Mouse (Mus musculus): Measurements from ENCODE around the gene Scfd2. TPM values are rescaled to one million over a fixed set of nuclear protein-coding genes. Genes with fewer than 3 reads are reported as not detected.
A peak's percentile ranks its signal among the peaks of the same experiment; 100 is the strongest.

Scfd2 gene
- polyA plus RNA-seq, 1 experiment = 10.5 TPM

- Histone ChIP-seq H3K4me1 (ENCODE audit: control insufficient read depth, insufficient read depth, low read length) (no peaks in the 10 kb centered on the region), H3K4me3 (ENCODE audit: insufficient read depth, low read length) (no peak overlapping the region), H3K27ac (ENCODE audit: insufficient read depth, low read depth, low read length) (no peak overlapping the region)
- TF ChIP-seq CTCF (IDR thresholded peaks at IDR 0.05; ENCODE audit: low read depth, low read length) (no peak), POLR2A (IDR thresholded peaks at IDR 0.05; ENCODE audit: borderline replicate concordance, low read depth, low read length) (no peak)
These were observed 253.1 kb downstream of the Scfd2 start for GRCm38 (mm10) chr5:74278428-74278827.

- Histone ChIP-seq H3K4me1 (ENCODE audit: control insufficient read depth, insufficient read depth, low read length) (no peaks in the 10 kb centered on the region), H3K4me3 (ENCODE audit: insufficient read depth, low read length) (no peak overlapping the region), H3K27ac (ENCODE audit: insufficient read depth, low read depth, low read length) (no peak overlapping the region)
- TF ChIP-seq POLR2A (IDR thresholded peaks at IDR 0.05; ENCODE audit: borderline replicate concordance, low read depth, low read length) (no peak), CTCF (IDR thresholded peaks at IDR 0.05; ENCODE audit: low read depth, low read length) (peak; percentile 88)
These were observed 253.8 kb downstream of the Scfd2 start for GRCm38 (mm10) chr5:74277712-74278111.

GRCm38 (mm10) chr5:74277216-74277615 lies 254.3 kb downstream of the Scfd2 start:
- Histone ChIP-seq H3K4me3 (ENCODE audit: insufficient read depth, low read length) (no peak overlapping the region), H3K27ac (ENCODE audit: insufficient read depth, low read depth, low read length) (no peak overlapping the region), H3K4me1 (ENCODE audit: control insufficient read depth, insufficient read depth, low read length) (no peaks in the 10 kb centered on the region)
- TF ChIP-seq POLR2A (IDR thresholded peaks at IDR 0.05; ENCODE audit: borderline replicate concordance, low read depth, low read length) = no peak
- TF ChIP-seq CTCF (IDR thresholded peaks at IDR 0.05; ENCODE audit: low read depth, low read length) = no peak

DNA sequence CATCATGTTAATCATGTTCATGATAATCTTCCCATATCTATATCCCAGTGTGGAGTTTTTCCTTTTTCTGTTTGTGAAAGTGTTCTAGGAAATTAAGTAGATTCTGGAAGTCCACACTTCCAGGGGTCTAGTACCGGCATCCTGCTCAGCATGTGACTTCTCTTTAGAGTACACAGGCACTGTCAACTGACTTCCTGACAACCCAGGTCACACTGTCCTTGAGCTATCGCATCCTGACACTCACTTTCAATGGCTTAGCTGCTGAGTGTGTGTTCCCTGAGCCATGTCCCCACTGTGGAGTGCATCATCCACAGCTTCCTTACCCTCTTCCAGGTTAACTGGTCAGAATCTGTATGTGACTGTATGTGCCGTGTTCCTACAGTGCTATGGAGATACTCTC lies 258.2 kb downstream of the Scfd2 start:
- no peak overlapping the region for H3K4me3 ChIP-seq (ENCODE audit: insufficient read depth, low read length)
- H3K4me1 ChIP-seq (ENCODE audit: control insufficient read depth, insufficient read depth, low read length) = no peaks in the 10 kb centered on the region
- H3K27ac ChIP-seq (ENCODE audit: insufficient read depth, low read depth, low read length) = no peak overlapping the region
- TF ChIP-seq POLR2A (IDR thresholded peaks at IDR 0.05; ENCODE audit: borderline replicate concordance, low read depth, low read length) = no peak

DNA sequence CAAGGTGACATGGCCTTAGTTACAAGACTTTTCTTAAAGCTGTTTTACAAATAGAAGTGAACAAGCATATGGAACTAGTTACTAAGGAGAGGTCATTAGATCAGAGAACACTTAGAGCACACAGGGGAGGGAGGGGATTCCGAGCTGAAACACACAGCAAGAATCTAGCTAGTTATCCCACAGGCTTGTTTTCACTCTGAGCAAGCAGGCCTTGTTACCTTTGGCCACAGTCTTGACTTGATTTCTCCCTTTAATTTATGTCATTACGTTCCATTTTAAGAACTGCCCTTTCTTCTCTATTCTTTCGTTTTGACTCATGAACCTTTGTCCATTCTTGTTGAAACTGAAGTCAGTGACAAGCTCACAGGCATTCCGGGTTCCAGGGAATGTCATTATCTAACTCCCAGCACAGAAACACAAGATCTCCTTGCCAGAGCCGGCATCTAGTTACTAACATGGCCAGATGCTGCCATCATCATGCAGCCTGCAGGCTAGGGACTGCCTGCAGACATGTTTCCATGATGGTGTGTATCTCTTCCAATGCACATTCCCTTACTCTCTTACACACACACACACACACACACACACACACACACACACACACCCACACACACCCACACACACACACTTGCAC lies 263.7 kb downstream of the Scfd2 start:
- H3K4me1 ChIP-seq (ENCODE audit: control insufficient read depth, insufficient read depth, low read length) = no peaks in the 10 kb centered on the region; the same call in none of the 2 replicates
- TF ChIP-seq POLR2A (IDR thresholded peaks at IDR 0.05; ENCODE audit: borderline replicate concordance, low read depth, low read length) (no peak), CTCF (IDR thresholded peaks at IDR 0.05; ENCODE audit: low read depth, low read length) (no peak)
- H3K27ac ChIP-seq (ENCODE audit: insufficient read depth, low read depth, low read length) = no peak overlapping the region
- H3K4me3 ChIP-seq (ENCODE audit: insufficient read depth, low read length) = no peak overlapping the region

GRCm38 (mm10) chr5:74267196-74267595 lies 264.4 kb downstream of the Scfd2 start:
- no peak for TF ChIP-seq CTCF (IDR thresholded peaks at IDR 0.05; ENCODE audit: low read depth, low read length)
- no peak for TF ChIP-seq POLR2A (IDR thresholded peaks at IDR 0.05; ENCODE audit: borderline replicate concordance, low read depth, low read length)
- Histone ChIP-seq H3K27ac (ENCODE audit: insufficient read depth, low read depth, low read length) (no peak overlapping the region), H3K4me1 (ENCODE audit: control insufficient read depth, insufficient read depth, low read length) (peaks cover 3% of the 10 kb centered on the region)

GRCm38 (mm10) chr5:74266476-74266819 lies 265.1 kb downstream of the Scfd2 start:
- Histone ChIP-seq H3K4me3 (ENCODE audit: insufficient read depth, low read length) (no peak overlapping the region), H3K27ac (ENCODE audit: insufficient read depth, low read depth, low read length) (no peak overlapping the region), H3K4me1 (ENCODE audit: control insufficient read depth, insufficient read depth, low read length) (peaks cover 3% of the 10 kb centered on the region)
- TF ChIP-seq POLR2A (IDR thresholded peaks at IDR 0.05; ENCODE audit: borderline replicate concordance, low read depth, low read length) = no peak
- TF ChIP-seq CTCF (IDR thresholded peaks at IDR 0.05; ENCODE audit: low read depth, low read length) = no peak

More at GRCm38 (mm10) chr5:74267196-74267595, 264.4 kb downstream of the Scfd2 start:
- no peak overlapping the region for H3K4me3 ChIP-seq (ENCODE audit: insufficient read depth, low read length)

DNA sequence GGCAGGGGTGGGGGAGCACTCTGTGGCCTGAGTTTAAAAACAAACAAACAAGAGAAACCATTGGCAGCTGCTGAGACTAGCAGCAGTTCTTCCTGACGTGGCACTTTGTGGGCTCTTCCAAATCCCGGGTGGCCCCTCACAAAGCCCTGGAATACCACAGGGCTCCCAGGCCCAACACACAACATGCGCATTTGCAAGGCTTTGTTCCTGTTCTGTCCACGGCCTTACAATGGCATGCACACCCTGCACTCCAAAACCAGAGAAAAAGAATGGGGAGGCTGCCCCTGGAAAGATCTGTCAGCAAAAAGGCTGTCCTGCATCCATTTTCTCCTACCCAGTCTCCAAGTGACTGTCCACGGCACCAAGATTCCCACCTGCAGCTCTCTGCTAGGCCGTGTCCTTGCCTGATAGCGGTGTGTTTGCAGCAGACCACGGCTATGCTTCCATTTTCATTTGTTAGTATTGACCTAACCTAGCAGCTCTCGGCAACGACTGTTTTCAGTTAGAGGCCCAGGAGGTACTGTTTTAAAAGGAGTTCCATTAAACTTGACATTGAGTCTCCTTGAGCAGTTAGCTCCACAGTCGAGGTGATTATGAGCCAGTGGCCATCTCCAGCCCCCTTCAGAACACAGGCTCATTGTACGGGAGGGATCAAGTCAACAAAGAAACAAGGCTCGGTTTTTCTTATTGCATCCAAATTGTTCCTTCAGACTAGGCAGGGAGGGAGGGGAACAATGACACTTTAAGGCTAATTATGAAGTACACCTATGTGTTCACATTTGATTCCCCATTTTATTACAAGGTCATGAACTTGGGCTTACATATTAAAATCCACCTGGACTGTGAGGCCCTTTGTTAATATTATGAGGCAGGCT lies 265.7 kb downstream of the Scfd2 start:
- H3K27ac ChIP-seq (ENCODE audit: insufficient read depth, low read depth, low read length) = no peak overlapping the region
- TF ChIP-seq CTCF (IDR thresholded peaks at IDR 0.05; ENCODE audit: low read depth, low read length) (no peak), POLR2A (IDR thresholded peaks at IDR 0.05; ENCODE audit: borderline replicate concordance, low read depth, low read length) (no peak)
- H3K4me1 ChIP-seq (ENCODE audit: control insufficient read depth, insufficient read depth, low read length) = peaks cover 4% of the 10 kb centered on the region
- H3K4me3 ChIP-seq (ENCODE audit: insufficient read depth, low read length) = no peak overlapping the region

DNA sequence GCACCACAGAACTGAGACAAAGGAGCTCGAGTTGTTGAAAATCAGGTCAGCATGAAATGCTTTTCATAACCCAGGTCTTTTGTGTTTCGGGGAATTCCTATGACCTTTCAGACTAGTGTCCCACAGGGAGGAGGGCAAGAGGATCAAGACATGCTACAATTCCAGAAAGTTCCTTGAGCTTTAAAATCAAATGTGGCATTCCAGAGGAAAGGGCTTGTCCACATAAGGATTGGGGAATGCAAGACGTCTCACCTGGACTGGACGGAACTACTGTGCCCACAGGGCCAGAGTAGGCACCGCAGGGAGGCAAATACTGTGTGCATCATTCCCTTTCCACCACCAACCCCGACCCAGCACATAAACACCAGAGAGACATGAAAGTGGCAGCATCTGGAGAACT lies 266.4 kb downstream of the Scfd2 start:
- H3K4me1 ChIP-seq (ENCODE audit: control insufficient read depth, insufficient read depth, low read length) = peaks cover 9% of the 10 kb centered on the region
- H3K4me3 ChIP-seq (ENCODE audit: insufficient read depth, low read length) = no peak overlapping the region
- TF ChIP-seq POLR2A (IDR thresholded peaks at IDR 0.05; ENCODE audit: borderline replicate concordance, low read depth, low read length) (no peak), CTCF (IDR thresholded peaks at IDR 0.05; ENCODE audit: low read depth, low read length) (no peak)
- H3K27ac ChIP-seq (ENCODE audit: insufficient read depth, low read depth, low read length) = no peak overlapping the region

- peaks cover 11% of the 10 kb centered on the region for H3K4me1 ChIP-seq (ENCODE audit: control insufficient read depth, insufficient read depth, low read length)
- no peak overlapping the region for H3K27ac ChIP-seq (ENCODE audit: insufficient read depth, low read depth, low read length)
- no peak overlapping the region for H3K4me3 ChIP-seq (ENCODE audit: insufficient read depth, low read length)
- TF ChIP-seq CTCF (IDR thresholded peaks at IDR 0.05; ENCODE audit: low read depth, low read length) (no peak), POLR2A (IDR thresholded peaks at IDR 0.05; ENCODE audit: borderline replicate concordance, low read depth, low read length) (no peak)
These were observed 267.0 kb downstream of the Scfd2 start for GRCm38 (mm10) chr5:74264541-74264940.
